Comparison of ENCODE assay signal across 9 mouse cellular contexts in the genomic region with DNA sequence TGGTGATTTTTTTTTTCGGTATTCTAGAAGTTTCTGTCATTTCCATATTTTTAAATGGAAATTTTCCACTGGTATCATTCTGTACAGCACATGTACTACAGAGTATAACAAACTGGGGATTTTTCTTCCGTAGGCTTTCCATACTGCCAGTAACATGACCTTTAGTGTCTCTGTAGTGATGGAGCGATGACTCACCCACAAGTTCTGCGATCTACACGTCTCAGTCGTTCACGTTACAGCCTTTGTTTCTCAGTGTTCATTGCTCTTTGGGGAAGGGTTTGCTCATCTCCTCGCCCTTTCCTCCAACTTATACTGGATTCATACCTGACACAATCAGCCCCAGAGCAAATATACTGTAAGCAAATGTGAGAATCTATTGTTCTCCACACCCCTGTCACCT.
"Had no signal": no experiment of that assay in that cellular context is flagged by ENCODE, and none has a peak within 500 bp of the region (broad histone marks: within the 10 kb centered on the region; RNA-seq: fewer than 3 reads in every experiment).

No protein-coding gene starts in this region.

- H3K27me3 ChIP-seq: midbrain, embryonic 12.5 days; stomach, embryonic 15.5 days had no signal

- ATAC-seq: midbrain, embryonic 16.5 days had no signal

- H3K36me3 ChIP-seq: limb, embryonic 12.5 days; midbrain, embryonic 12.5 days; stomach, embryonic 15.5 days had no signal

- DNase-seq: kidney, postnatal 14 days; lung, adult 18-20 months; right cerebral cortex, postnatal 14 days; thymus, adult 2 months; thymus, postnatal 25 days had no signal

- H3K4me2 ChIP-seq: limb, embryonic 12.5 days; midbrain, embryonic 12.5 days; stomach, embryonic 15.5 days had no signal

- H3K4me3 ChIP-seq: limb, embryonic 12.5 days; midbrain, embryonic 12.5 days; stomach, embryonic 15.5 days had no signal
